Mouse (Mus musculus) heart, postnatal 14 days (tissue): ENCODE results near the gene Lta. TPM values are rescaled to one million over a fixed set of nuclear protein-coding genes. Genes with fewer than 3 reads are reported as not detected.

Source experiments
- DNase-seq, 2 experiments: peaks; one replicate each; pipeline ENCODE4 v3.0.0; 2021 to 2022
- intact Hi-C: fragments of 180-260 bp; cut with DNase I; formaldehyde crosslinking; loops from one replicate; pipeline ENCODE4 v1.15.1; 2025
- total RNA-seq, 2 experiments: library from RNA; stranded (reverse); gene quantifications; 2 replicates each; pipeline ENCODE4 v1.2.3; 2021

Gene Lta
- total RNA-seq, 2 experiments from 2014 or later = 0.20 TPM; not detected in 1

DNA sequence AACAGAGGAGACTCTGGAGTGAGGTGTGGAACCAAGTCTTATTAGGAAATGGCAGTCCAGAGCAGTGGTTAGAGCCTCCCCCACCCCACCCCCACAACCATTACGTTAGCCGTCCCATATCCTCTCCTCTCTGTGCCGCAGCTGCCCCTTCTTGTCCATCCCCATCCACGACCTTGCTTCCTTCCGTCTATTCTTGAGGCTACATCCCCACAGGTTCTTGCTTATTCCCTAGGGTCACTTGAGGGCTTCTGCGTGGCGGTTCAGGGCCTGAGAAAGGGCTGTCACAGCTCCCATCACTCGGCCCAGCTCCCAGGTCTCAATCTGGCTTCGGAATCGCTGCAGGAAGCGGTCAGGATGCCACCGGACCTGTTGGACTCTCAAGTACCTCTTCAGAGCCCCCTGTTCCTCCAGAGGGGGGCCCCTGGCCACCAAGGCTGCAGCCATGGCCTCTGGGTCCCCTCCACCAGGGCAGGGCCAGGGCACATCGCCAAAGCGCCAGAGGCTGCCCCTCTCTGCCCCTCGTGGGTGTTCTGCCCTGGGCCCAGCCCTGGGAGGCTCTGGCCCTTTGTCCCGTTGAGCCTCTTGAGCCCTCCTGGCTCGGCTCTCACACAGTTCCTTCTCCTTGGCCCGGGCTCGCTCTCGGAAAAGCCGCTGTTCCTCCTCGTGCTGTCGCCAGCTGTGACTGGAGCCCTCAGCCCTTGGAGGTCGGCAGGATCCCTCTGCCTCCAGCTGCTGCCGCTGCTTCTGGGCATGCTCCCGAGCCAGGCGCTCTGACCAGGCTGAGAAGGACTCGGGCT is 15.2 kb upstream of the Lta start, which contains the start of gene Gm16181:
TSS of gene Gm16181 (plus strand) at position 679 of the 797 bp plus-strand sequence.
- DNase-seq = peak; percentile 72 to 74

DNA sequence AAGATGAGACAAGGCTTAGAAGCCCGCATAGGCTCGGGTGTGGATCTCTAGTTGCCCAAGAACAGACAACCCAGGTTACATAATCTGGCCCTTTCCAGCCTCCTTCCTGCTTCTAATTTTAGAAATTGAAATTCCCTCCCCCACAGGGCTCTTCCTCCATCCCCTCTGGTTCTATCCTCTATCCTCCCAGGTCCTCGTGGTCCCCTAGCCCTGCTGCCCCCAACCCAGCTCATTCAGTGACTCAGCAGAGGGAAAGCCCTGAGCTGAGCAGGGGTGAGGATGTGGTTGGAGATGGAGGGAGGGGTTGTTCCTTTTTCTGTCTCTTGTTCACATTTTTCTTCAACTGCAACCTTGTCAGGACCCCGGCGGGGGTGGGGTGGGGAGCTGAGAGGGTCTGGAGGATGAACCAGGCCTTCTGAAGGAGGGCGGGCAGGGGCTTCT is 14.5 kb upstream of the Lta start:
- DNase-seq = no peak
- intact Hi-C loops = loop anchor here (2.0 kb wide), 2 partner anchors 17 to 23 kb away; partner anchors contain the start of gene Tnf

More for the DNA sequence above, 15.2 kb upstream of the Lta start, which contains the start of gene Gm16181:
- intact Hi-C loops = loop anchor here (2.0 kb wide), 1 partner anchor 24 kb away; no protein-coding TSS in a partner anchor

DNA sequence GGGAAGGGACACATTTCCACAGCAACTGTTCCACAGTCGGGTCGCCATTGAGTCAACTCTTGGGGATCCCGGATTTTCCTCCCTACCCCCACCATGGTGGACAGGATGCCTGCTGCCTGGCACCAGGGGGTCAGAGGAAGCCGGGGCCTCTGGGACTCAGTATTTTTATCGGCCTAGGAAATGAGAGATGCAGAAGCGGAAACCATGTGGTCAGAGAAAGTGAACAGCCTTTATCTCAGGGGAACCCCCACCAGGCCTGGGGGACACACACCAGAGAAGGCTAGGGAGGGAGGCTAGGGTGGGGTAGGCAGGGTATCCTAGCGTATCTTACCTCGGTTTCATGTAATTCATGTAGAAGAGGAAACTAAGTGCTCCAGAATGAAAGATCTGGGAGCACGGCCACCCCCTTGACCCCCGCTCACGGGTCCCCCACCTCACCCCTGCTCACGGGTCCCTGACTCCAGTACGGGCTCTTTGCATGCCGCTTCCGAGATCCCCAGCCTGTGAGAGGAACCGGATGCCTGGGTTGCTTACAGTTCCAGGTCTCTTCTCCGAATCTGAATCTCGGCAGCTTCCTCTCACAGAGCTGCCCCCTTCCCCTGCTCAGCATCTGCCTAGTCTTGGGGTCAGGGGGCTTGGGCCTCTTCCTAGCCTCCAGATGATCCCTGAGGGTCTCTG is 13.5 kb upstream of the Lta start:
- intact Hi-C loops = loop anchor here (2.0 kb wide), 1 partner anchor 16 kb away; the partner anchor contains the start of gene Tnf
- DNase-seq = peak in 1 of 2 experiments; percentile 51

DNA sequence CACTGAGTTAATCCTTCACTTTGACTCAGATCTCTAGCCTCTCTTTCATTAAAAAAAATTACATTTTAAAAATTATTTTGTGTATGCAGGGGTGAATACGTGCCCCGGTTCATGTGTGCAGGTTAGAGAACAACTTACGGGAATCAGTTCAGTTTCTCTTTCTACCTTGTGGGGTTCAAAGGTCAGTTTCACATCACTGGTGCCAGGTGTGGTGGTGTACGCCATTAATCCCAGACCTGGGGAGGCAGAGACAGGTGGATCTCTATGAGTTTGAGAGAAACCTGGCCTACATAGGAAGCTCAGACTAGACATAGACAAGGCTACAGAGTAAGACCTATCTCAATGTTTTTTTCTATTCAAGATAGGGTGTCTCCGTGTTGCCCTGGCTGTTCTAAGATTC is 7.9 kb upstream of the Lta start:
- intact Hi-C loops = no loop called here
- no peak for DNase-seq

DNA sequence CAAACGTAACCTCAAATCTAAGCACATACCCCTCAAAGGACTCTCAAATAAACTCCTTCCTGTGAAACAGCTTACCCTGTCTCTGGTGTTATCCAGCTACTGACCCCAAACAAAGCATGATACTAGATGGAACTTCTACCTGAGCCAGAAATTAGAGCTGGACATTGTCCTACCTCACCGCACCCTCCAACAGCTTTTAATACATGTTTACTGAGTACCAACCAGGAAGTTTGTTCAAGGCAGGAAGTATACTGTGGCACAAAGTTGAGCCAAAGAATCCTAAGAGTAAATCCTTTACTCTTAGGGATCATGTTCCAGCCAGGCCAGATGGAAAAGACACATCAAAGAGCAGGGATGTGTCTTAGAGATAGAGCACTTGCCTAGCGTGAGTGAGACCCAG is 5.4 kb upstream of the Lta start:
- intact Hi-C loops = no loop called here

DNA sequence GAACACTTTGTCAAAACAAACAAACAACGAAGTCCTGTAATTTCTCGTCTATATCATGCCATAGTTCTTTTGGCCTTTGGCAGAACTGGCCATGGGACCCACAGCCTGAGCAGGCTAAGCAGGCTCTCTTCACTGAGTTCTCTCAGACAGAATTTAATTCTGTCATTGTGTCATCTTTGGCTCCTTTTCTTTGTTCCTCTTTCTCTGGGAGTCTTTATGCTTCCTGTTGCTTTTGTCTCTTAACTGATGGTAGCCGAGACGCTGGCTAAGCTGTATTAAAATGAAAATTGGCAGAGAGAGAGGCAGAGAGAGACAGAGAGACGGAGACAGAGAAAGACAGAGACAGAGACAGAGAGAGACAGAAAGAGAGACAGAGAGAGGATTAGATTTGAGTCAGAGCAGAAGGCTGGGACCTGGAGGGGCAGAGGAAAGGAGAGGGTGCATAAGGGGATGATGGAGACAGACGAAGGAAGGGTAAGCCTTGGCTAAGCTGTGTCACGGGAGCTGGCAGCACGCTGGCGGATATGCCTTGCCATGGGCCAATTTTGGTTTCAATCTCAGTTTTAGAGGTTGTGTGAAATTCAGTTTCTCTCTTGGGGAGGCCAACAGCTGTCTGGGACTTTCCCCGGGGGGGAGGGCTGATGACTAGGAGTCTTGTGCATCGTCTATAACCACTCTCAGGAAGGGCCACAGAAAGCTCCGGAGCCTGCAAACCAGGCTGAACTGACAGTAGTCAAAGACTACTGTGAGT is 4.8 kb upstream of the Lta start:
- no peak for DNase-seq
- intact Hi-C loops = no loop called here

More for the DNA sequence above, 5.4 kb upstream of the Lta start:
- no peak for DNase-seq

DNA sequence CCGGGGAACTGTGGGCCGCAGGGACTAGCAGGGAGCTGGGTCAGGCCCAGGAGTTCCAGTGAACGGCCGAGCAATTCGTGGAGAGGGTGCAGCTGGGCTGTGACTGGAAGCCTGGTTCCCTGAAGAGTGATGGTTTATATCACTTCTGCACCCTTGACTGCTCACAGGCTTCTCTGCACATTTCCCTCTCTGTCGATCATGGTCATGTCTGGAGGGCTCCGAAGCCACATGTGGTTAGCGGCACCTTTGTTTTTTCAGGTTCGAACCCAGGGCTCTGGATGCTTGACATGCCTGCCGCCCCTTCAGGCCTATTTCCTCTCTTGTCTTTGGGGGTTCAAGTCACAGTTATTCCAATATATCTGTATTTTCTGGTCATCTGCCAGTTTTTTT is 224 bp upstream of the Lta start:
- no peak for DNase-seq
- intact Hi-C loops = no loop called here

DNA sequence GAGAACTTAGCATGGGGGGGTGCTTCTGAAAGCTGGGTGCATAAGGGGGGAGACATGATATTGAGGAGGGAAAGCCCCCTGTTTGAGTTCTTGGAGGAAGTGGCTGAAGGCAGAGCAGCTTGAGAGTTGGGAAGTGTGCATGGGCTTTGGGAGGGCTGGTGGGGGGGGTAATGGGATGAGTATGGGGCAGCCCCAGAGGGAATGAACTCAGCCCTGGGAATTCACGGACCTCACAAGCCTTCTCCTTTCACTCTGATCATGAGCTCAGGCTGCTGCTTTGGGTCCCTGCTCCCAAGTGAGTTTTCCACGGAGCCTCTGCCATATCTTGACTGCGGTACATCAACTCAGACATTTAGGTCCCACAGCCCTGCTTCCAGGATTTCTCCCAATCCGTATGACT is 2.7 kb downstream of the Lta start:
- intact Hi-C loops = loop anchor here (2.0 kb wide), 1 partner anchor 16 kb away; no protein-coding TSS in a partner anchor

DNA sequence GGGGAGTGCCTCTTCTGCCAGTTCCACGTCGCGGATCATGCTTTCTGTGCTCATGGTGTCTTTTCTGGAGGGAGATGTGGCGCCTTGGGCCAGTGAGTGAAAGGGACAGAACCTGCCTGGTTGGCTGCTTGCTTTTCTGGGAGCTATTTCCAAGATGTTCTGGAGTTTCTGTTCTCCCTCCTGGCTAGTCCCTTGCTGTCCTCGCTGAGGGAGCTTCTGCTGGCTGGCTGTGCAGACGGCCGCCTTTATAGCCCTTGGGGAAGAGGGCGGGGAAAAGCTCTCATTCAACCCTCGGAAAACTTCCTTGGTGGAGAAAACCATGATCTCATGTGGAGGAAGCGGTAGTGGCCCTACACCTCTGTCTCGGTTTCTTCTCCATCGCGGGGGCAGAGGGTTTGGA is 3.4 kb downstream of the Lta start, which contains the start of gene Tnf:
TSS of gene Tnf (minus strand) at position 221 of the 400 bp plus-strand sequence.
- intact Hi-C loops = loop anchor here (2.0 kb wide), 1 partner anchor 17 kb away; no protein-coding TSS in a partner anchor
- peak; percentile 64 to 69 for DNase-seq

More for the DNA sequence above, 2.7 kb downstream of the Lta start:
- DNase-seq = no peak

DNA sequence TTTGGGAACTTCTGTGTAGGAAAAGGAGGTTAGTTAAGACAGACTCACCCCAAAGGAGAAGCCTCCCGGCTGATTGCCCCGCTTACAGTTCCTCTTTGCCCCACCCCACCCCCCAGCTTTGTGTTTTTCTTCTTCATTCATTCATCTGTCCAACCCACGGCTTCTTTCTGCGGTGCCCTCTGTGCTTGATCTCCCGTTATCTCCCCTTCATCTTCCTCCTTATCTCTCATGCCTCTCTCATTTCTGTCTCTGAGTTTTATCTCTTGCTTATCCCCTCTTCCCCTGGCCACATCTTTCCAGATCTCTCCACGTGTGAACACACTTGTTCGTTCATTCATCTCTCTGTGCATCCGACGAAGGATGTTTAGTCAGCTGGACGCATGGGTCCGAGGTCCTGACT is 4.0 kb downstream of the Lta start:
- no peak for DNase-seq
- intact Hi-C loops = no loop called here

DNA sequence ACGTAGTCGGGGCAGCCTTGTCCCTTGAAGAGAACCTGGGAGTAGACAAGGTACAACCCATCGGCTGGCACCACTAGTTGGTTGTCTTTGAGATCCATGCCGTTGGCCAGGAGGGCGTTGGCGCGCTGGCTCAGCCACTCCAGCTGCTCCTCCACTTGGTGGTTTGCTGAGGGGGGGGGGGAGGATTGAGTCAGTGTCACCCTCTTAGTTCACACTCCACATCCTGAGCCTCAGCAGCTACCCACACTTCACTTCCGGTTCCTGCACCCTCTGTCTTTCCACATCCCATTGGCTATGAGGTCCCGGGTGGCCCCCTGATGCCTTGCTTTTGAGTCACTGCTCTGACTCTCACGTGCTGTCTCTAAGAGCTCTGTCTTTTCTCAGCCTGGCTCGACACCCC is 4.8 kb downstream of the Lta start:
- no peak for DNase-seq
- intact Hi-C loops = no loop called here

DNA sequence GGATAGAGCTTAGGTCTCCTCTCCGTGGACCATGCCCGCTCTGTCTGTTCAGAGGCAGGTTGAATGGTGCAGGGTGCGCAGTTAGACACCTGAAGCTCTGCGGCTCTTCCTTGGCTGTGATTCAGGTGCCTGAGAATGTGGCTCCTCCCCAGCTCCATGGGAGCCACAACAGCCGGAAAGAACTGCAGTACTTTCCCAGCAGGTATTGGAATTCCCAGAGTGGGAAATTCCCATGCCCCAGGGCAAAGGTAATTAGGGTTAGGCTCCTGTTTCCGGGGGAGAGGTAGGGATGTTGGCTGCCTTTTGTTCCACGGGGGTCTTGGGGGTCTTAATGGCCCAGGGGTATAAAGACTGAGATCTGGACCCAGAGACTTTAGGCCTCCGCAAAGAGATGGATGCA is 6.2 kb downstream of the Lta start:
- intact Hi-C loops = loop anchor here (5.0 kb wide), 1 partner anchor 33 kb away; the partner anchor contains the start of gene Atp6v1g2
- no peak for DNase-seq

DNA sequence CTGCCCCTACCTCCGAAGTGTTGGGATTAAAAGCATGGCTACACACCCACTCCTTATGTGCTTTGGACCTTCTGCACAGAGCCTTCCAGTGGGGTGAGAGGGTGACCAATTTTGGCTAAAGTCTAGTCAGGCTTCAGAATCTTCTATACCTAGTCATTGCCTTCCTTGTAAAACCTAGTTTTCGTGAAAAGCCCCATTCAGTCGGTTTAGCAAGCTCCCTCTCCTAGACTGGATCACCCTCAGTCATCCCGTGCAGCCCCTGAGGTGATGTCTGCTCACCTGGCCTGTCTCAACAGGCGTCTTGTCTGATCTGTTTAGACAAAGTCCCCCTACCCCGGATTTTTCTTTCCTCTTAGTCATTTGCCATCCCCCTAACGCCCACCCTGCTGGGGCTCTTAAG is 7.1 kb downstream of the Lta start:
- intact Hi-C loops = loop anchor here (5.0 kb wide), 1 partner anchor 34 kb away; the partner anchor contains the start of gene Atp6v1g2
- no peak for DNase-seq

DNA sequence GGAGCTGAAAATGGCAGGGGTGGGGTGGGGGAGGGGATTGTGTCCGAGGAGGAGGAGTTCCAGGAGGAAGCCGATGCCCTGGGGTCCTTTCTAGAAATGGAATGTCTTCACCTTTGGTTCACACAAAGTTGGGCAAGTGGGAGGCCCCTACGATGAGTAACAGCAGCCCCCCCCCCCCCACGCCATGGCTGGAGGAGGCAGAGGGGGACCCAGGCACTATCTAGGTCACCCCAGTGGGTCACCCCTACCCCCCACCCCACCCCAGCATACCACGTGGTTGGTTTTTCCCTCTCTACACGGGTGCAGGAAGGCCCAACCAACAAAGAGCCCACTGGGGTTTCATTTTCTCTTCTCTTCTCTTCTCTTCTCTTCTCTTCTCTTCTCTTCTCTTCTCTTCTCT is 8.0 kb downstream of the Lta start:
- intact Hi-C loops = loop anchor here (2.0 to 5.0 kb wide), 2 partner anchors 24 to 35 kb away; partner anchors contain the start of genes Atp6v1g2 and Gm16181

DNA sequence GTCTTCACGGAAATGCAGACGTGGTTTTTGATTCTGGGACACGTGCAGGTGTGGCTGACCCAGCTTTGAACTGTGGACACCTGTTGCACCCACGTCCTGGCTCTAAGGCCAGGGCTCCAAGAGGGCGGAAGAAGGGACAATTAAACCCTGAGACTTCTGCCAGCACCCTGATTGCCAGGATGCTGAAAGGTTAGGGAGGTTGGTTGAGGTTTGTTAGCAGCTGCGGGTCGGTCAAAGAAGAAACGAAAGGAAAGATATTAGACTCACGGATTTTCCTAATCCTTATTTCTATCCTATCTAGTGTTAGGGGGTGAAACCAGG is 8.9 kb downstream of the Lta start:
- intact Hi-C loops = loop anchor here (2.0 to 5.0 kb wide), 2 partner anchors 25 to 36 kb away; partner anchors contain the start of genes Atp6v1g2 and Gm16181

More for the DNA sequence above, 8.0 kb downstream of the Lta start:
- DNase-seq = no peak

DNA sequence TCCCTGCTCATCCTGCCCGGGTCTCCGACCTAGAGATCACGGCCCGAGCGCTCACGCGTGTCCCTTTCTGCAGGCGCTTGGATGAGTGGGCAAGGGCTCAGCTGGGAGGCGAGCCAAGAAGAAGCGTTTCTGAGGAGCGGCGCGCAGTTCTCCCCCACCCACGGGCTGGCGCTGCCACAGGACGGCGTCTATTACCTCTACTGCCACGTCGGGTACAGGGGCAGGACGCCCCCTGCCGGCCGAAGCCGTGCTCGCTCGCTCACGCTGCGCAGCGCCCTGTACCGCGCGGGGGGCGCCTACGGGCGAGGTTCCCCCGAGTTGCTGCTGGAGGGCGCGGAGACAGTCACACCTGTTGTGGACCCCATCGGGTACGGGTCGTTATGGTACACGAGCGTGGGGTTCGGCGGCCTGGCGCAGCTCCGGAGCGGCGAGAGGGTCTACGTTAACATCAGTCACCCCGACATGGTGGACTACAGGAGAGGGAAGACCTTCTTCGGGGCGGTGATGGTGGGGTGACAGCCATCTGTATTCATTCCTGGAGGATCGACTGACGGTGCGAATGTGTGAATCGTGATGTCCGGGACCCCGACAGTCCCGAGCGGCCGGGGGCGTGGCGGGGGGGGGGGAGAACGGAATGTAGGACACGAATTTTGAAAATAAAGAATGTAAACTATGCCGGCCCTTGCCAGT is 9.4 kb downstream of the Lta start:
- intact Hi-C loops = loop anchor here (1.0 to 5.0 kb wide), 3 partner anchors 16 to 37 kb away; partner anchors contain the start of genes Atp6v1g2 and Gm16181
- DNase-seq = peak; percentile 87 to 92

More for the DNA sequence above, 8.9 kb downstream of the Lta start:
- no peak for DNase-seq

DNA sequence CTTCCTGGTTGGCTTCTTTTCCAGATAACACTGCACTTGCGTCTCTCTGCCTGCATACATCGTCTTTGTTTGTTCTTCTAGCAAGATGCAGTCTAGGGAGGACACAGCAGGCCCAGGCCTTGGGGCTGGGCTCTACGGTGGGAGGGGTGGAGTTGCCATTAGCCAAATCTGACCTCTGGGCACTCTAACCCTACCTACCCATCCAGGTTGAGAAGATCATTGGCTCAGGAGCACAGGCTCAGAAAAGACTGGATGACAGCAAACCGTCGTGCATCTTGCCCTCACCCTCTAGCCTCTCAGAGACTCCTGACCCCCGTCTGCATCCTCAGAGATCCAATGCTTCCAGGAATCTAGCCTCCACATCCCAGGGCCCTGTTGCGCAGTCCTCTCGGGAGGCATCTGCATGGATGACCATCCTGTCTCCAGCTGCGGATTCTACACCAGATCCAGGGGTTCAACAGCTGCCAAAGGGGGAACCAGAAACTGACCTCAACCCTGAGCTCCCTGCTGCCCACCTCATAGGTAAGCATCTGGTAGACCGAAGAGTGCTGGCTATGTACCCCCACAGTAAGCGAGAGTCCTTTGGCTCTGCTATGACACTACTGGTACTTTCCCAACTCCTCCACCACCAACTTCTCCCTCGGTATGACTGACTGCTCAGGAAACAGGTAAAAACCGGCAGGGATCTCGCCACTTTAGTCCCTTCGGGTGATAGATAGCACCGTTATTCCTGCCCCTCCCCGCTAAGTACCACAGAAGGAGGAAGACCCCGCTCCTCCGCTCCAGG is 10.1 kb downstream of the Lta start:
- intact Hi-C loops = loop anchor here (1.0 to 5.0 kb wide), 2 partner anchors 16 to 37 kb away; partner anchors contain the start of gene Atp6v1g2

More for the DNA sequence above, 10.1 kb downstream of the Lta start:
- no peak for DNase-seq
